Mouse (Mus musculus): ENCODE measurements at regions not wholly inside any gene's neighbourhood (a gene's known extent, or its start where the extent isn't known, plus 50 kb on each side); places are given as distances from the start of the nearest gene placed in this dataset.

GRCm38 (mm10) chr10:126121626-126122025 lies 155.7 kb downstream of the Lrig3 start:
- no peak overlapping the region for H3K27ac ChIP-seq (ENCODE audit: insufficient read depth, low read length)
- TF ChIP-seq POLR2A (IDR thresholded peaks at IDR 0.05; ENCODE audit: extremely low read depth, insufficient read depth, low read length) (no peak), CTCF (IDR thresholded peaks at IDR 0.05; ENCODE audit: extremely low read depth, insufficient read depth, low read length) (no peak)
- no peaks in the 10 kb centered on the region for H3K4me1 ChIP-seq (ENCODE audit: control insufficient read depth, insufficient read depth, low read length)
- no peak overlapping the region for H3K4me3 ChIP-seq (ENCODE audit: insufficient read depth, low read length)

DNA sequence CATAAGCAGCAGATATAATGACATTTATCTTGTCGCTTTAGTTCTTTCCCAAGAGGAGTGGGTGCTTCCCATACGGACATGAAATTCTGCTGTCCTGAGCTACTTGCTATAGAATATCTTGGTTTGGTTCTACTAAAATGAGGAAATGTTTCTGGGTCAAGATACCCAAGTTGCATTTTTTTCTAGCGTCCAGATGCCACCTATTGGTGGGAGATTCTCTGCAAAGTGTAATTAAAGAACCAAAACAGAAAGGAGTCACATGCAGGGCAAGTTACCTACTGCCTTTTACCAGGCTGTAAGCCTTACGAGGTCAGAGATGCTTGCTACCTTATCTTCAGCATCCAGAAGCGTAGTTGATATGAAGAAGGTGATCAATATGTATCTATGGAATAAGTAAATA lies 156.5 kb downstream of the Lrig3 start:
- no peaks in the 10 kb centered on the region for H3K4me1 ChIP-seq (ENCODE audit: control insufficient read depth, insufficient read depth, low read length)
- TF ChIP-seq CTCF (IDR thresholded peaks at IDR 0.05; ENCODE audit: extremely low read depth, insufficient read depth, low read length): no peak
- no peak for TF ChIP-seq POLR2A (IDR thresholded peaks at IDR 0.05; ENCODE audit: extremely low read depth, insufficient read depth, low read length)
- no peak overlapping the region for H3K27ac ChIP-seq (ENCODE audit: insufficient read depth, low read length)
- H3K4me3 ChIP-seq (ENCODE audit: insufficient read depth, low read length): no peak overlapping the region

DNA sequence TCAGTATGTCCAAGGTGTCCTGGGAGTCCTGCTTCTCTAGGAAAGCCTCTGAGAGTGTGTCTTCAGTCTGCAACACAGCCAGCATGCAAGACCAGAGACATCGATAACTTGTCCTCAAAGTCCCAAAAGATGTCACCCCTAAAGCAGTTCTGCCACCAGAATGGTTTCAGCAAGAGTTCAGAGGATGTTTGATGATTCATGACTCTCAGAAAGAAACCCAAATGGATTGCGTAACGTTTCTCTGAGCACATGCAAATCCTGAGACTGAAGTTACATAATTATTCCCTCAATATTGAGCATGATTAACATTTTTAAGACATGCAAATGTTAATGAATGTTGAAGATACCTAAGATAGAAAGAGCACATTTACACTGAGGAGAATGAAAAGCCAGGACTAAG lies 167.2 kb downstream of the Lrig3 start:
- TF ChIP-seq POLR2A (IDR thresholded peaks at IDR 0.05; ENCODE audit: extremely low read depth, insufficient read depth, low read length) (no peak), CTCF (IDR thresholded peaks at IDR 0.05; ENCODE audit: extremely low read depth, insufficient read depth, low read length) (no peak)
- Histone ChIP-seq H3K4me3 (ENCODE audit: insufficient read depth, low read length) (no peak overlapping the region), H3K27ac (ENCODE audit: insufficient read depth, low read length) (no peak overlapping the region), H3K4me1 (ENCODE audit: control insufficient read depth, insufficient read depth, low read length) (no peaks in the 10 kb centered on the region)

GRCm38 (mm10) chr10:126133957-126134356 lies 168.0 kb downstream of the Lrig3 start:
- TF ChIP-seq POLR2A (IDR thresholded peaks at IDR 0.05; ENCODE audit: extremely low read depth, insufficient read depth, low read length) (no peak), CTCF (IDR thresholded peaks at IDR 0.05; ENCODE audit: extremely low read depth, insufficient read depth, low read length) (no peak)
- no peak overlapping the region for H3K4me3 ChIP-seq (ENCODE audit: insufficient read depth, low read length)
- no peaks in the 10 kb centered on the region for H3K4me1 ChIP-seq (ENCODE audit: control insufficient read depth, insufficient read depth, low read length)
- H3K27ac ChIP-seq (ENCODE audit: insufficient read depth, low read length): no peak overlapping the region

DNA sequence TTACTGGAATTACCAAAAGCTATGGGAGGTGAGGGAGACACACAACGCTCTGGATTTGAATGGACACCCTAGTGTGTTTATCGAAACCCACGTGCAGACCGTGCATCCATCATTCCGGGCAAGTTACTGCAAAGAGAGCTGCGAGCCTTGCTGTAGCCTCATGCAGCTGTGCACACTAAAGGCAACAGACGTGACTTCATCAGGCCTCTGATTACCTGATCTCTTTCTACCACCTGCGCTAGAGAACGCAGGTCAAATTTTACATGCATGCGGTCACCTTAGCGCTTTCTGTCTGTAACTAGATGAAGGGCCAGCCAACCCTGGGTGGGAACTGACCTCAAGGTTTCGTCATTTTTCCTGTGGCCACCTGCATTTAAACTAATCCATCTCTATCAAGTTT lies 172.6 kb downstream of the Lrig3 start:
- Histone ChIP-seq H3K4me3 (ENCODE audit: insufficient read depth, low read length) (no peak overlapping the region), H3K27ac (ENCODE audit: insufficient read depth, low read length) (no peak overlapping the region), H3K4me1 (ENCODE audit: control insufficient read depth, insufficient read depth, low read length) (no peaks in the 10 kb centered on the region)
- TF ChIP-seq CTCF (IDR thresholded peaks at IDR 0.05; ENCODE audit: extremely low read depth, insufficient read depth, low read length) (no peak), POLR2A (IDR thresholded peaks at IDR 0.05; ENCODE audit: extremely low read depth, insufficient read depth, low read length) (no peak)

- Histone ChIP-seq H3K4me1 (ENCODE audit: control insufficient read depth, insufficient read depth, low read length) (no peaks in the 10 kb centered on the region), H3K27ac (ENCODE audit: insufficient read depth, low read length) (no peak overlapping the region), H3K4me3 (ENCODE audit: insufficient read depth, low read length) (no peak overlapping the region)
- TF ChIP-seq CTCF (IDR thresholded peaks at IDR 0.05; ENCODE audit: extremely low read depth, insufficient read depth, low read length): no peak
- no peak for TF ChIP-seq POLR2A (IDR thresholded peaks at IDR 0.05; ENCODE audit: extremely low read depth, insufficient read depth, low read length)
Measured at GRCm38 (mm10) chr10:126141586-126141985, 175.6 kb downstream of the Lrig3 start.

GRCm38 (mm10) chr10:126143833-126144232 lies 177.9 kb downstream of the Lrig3 start:
- Histone ChIP-seq H3K4me1 (ENCODE audit: control insufficient read depth, insufficient read depth, low read length) (no peaks in the 10 kb centered on the region), H3K4me3 (ENCODE audit: insufficient read depth, low read length) (no peak overlapping the region), H3K27ac (ENCODE audit: insufficient read depth, low read length) (no peak overlapping the region)
- TF ChIP-seq POLR2A (IDR thresholded peaks at IDR 0.05; ENCODE audit: extremely low read depth, insufficient read depth, low read length): no peak
- no peak for TF ChIP-seq CTCF (IDR thresholded peaks at IDR 0.05; ENCODE audit: extremely low read depth, insufficient read depth, low read length)

DNA sequence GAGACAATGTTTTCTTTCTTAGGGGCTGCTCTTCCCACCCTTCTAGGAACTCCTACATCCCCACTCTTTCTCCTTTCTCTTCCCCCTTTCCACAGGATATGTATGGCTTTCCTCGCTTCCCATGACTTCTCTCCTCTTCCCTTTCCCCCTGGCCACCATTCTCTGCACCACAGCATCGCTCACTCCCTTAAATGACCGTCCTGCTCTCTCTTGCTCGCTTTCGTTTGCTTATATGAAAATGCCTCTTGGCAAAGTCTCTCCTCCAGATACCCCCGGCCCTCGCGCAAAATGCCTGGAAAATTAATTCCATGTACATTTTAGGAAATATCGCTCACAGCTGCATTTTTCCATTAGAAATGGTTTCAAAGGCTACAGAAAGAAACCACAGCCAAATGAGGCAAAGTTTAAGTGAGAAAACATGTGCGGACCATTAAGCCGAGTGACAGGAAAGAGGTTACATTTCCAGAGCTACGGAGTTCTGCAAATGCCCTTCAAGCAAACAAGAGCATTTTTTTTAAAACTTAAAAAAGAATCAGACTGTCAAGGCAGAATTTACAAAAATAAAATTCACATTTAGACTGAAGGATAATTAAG lies 178.7 kb downstream of the Lrig3 start:
- H3K4me3 ChIP-seq (ENCODE audit: insufficient read depth, low read length): no peak overlapping the region
- TF ChIP-seq POLR2A (IDR thresholded peaks at IDR 0.05; ENCODE audit: extremely low read depth, insufficient read depth, low read length) (no peak), CTCF (IDR thresholded peaks at IDR 0.05; ENCODE audit: extremely low read depth, insufficient read depth, low read length) (no peak)
- no peak overlapping the region for H3K27ac ChIP-seq (ENCODE audit: insufficient read depth, low read length)
- H3K4me1 ChIP-seq (ENCODE audit: control insufficient read depth, insufficient read depth, low read length): no peaks in the 10 kb centered on the region

GRCm38 (mm10) chr10:126157300-126157699 lies 191.3 kb downstream of the Lrig3 start:
- no peaks in the 10 kb centered on the region; the same call in 1 of the 2 replicates for H3K4me1 ChIP-seq (ENCODE audit: control insufficient read depth, insufficient read depth, low read length)
- no peak for TF ChIP-seq CTCF (IDR thresholded peaks at IDR 0.05; ENCODE audit: extremely low read depth, insufficient read depth, low read length)
- no peak overlapping the region for H3K27ac ChIP-seq (ENCODE audit: insufficient read depth, low read length)
- no peak overlapping the region for H3K4me3 ChIP-seq (ENCODE audit: insufficient read depth, low read length)

DNA sequence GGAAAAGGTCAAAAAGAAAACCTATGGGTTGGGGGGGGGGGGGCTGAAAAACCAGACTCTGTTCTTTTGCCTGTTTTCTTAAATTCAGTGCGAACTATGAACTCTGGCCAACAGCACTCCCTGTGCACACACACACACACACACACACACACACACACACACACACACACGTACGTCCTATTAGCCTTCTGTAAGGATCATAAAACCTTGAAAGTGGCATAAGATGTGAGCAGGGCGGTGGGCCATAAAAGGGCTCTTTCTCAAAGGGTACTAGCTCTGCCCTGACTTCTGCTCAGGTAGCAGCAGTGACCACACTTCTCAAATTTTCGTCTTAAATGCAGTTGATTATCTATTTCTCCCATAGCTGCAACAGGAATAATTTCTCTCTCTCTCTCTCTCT lies 199.2 kb downstream of the Lrig3 start:
- Histone ChIP-seq H3K27ac (ENCODE audit: insufficient read depth, low read length) (no peak overlapping the region), H3K4me1 (ENCODE audit: control insufficient read depth, insufficient read depth, low read length) (no peaks in the 10 kb centered on the region; the same call in 1 of the 2 replicates), H3K4me3 (ENCODE audit: insufficient read depth, low read length) (no peak overlapping the region)
- TF ChIP-seq POLR2A (IDR thresholded peaks at IDR 0.05; ENCODE audit: extremely low read depth, insufficient read depth, low read length) (no peak), CTCF (IDR thresholded peaks at IDR 0.05; ENCODE audit: extremely low read depth, insufficient read depth, low read length) (no peak)
